Mouse (Mus musculus) kidney, embryonic 14.5 days (tissue): ENCODE results near the gene Selenom. TPM values are rescaled to one million over a fixed set of nuclear protein-coding genes. Genes with fewer than 3 reads are reported as not detected.

Experiments
- ATAC-seq: fragments of 200-750 bp; cut with Nextera tagmentation; 2 replicates; pipeline ENCODE4 v1.8.0; 2017; ENCODE audit warnings: moderate number of reproducible peaks, mild to moderate bottlenecking, moderate TSS enrichment, moderate library complexity; ENCODE audit not compliant: low FRiP score, low TSS enrichment
- H3K27ac ChIP-seq: fragments of 300-500 bp; sonication (generic); 2 replicates; pipeline ENCODE4 v1.5.1; 2014; ENCODE audit warnings: low read depth, mild to moderate bottlenecking, low read length, moderate library complexity, mixed read lengths
- H3K27me3 ChIP-seq: fragments of 300-500 bp; sonication (generic); 2 replicates; pipeline ENCODE4 v1.6.1; 2014; ENCODE audit warnings: mild to moderate bottlenecking, low read length; ENCODE audit not compliant: control insufficient read depth, insufficient read depth
- H3K36me3 ChIP-seq: fragments of 300-500 bp; sonication (generic); 2 replicates; pipeline ENCODE4 v1.6.1; 2014; ENCODE audit warnings: low read length, mixed read lengths; ENCODE audit not compliant: control insufficient read depth, insufficient read depth
- H3K4me1 ChIP-seq: fragments of 300-500 bp; sonication (generic); 2 replicates; pipeline ENCODE4 v1.6.1; 2014; ENCODE audit warnings: low read length, mixed read lengths; ENCODE audit not compliant: control insufficient read depth, insufficient read depth
- H3K4me2 ChIP-seq: fragments of 300-500 bp; sonication (generic); replicated peaks from 2 replicates; pipeline ENCODE4 v1.6.1; 2014; ENCODE audit warnings: low read depth, mild to moderate bottlenecking, low read length
- H3K4me3 ChIP-seq: fragments of 300-500 bp; sonication (generic); 2 replicates; pipeline ENCODE4 v1.5.1; 2014; ENCODE audit warnings: mild to moderate bottlenecking, low read length
- H3K9ac ChIP-seq: fragments of 300-500 bp; sonication (generic); 2 replicates; pipeline ENCODE4 v1.6.1; 2014; ENCODE audit warnings: low read depth, mild to moderate bottlenecking, low read length, moderate library complexity
- H3K9me3 ChIP-seq: fragments of 300-500 bp; sonication (generic); 2 replicates; pipeline ENCODE4 v1.6.1; 2016; ENCODE audit warnings: low read length; ENCODE audit not compliant: control insufficient read depth
- WGBS: fragments of 180-500 bp; shearing (Covaris S2); extraction: QIAGEN DNeasy Blood & Tissue Kit; methylation state at CpG from one replicate; pipeline ENCODE4 v1.1.7; 2014; 5-methylcytosine and 5-hydroxymethylcytosine counted together
- polyA plus RNA-seq: library from polyadenylated mRNA; unstranded; fragments of >200 nt; fragmentation: Nextera tagmentation; extraction: Ambion mirVana; gene quantifications from 2 replicates; pipeline ENCODE4 v1.2.1, GENCODE M21; 2014

The Selenom gene
- polyA plus RNA-seq, 1 experiment from 2014 or later = 82.1 TPM

- Histone ChIP-seq H3K27me3 (no peaks in the 10 kb centered on the region), H3K4me1 (no peaks in the 10 kb centered on the region), H3K4me3 (no peak overlapping the region), H3K4me2 (no peak overlapping the region), H3K9ac (no peak overlapping the region), H3K27ac (no peak overlapping the region), H3K36me3 (peaks cover 100% of the 10 kb centered on the region), H3K9me3 (no peaks in the 10 kb centered on the region)
- ATAC-seq = no peak
- 93% methylated on average over 4 of the region's 4 CpGs for WGBS
These were observed 11.1 kb downstream of the Selenom start for GRCm38 (mm10) chr11:3525560-3525959.

- 88% methylated on average over 9 of the region's 9 CpGs for WGBS
- H3K36me3 ChIP-seq = peaks cover 100% of the 10 kb centered on the region
These were observed 11.7 kb downstream of the Selenom start for GRCm38 (mm10) chr11:3526207-3526606.

GRCm38 (mm10) chr11:3526979-3527738, 12.7 kb downstream of the Selenom start:
- Histone ChIP-seq H3K36me3 (peaks cover 100% of the 10 kb centered on the region), H3K9me3 (no peaks in the 10 kb centered on the region), H3K4me2 (no peak overlapping the region), H3K4me3 (no peak overlapping the region), H3K27ac (no peak overlapping the region), H3K4me1 (no peaks in the 10 kb centered on the region), H3K9ac (no peak overlapping the region), H3K27me3 (no peaks in the 10 kb centered on the region)
- 92% methylated on average over 24 of the region's 24 CpGs for WGBS
- ATAC-seq = no peak

More at GRCm38 (mm10) chr11:3526207-3526606, 11.7 kb downstream of the Selenom start:
- no peaks in the 10 kb centered on the region for H3K9me3 ChIP-seq
- no peak overlapping the region for H3K27ac ChIP-seq
- H3K9ac ChIP-seq = no peak overlapping the region
- no peaks in the 10 kb centered on the region for H3K27me3 ChIP-seq
- no peak for ATAC-seq
- H3K4me3 ChIP-seq = no peak overlapping the region
- H3K4me2 ChIP-seq = no peak overlapping the region
- H3K4me1 ChIP-seq = no peaks in the 10 kb centered on the region

- H3K27ac ChIP-seq = no peak overlapping the region
- peaks cover 100% of the 10 kb centered on the region for H3K36me3 ChIP-seq
- H3K9ac ChIP-seq = no peak overlapping the region
- no peaks in the 10 kb centered on the region for H3K27me3 ChIP-seq
- H3K4me3 ChIP-seq = no peak overlapping the region
- no peak overlapping the region for H3K4me2 ChIP-seq
- no peaks in the 10 kb centered on the region for H3K9me3 ChIP-seq
- no peak for ATAC-seq
- WGBS = 87% methylated on average over 8 of the region's 8 CpGs
- no peaks in the 10 kb centered on the region for H3K4me1 ChIP-seq
These were observed 13.3 kb downstream of the Selenom start for GRCm38 (mm10) chr11:3527766-3528165.

- no peaks in the 10 kb centered on the region for H3K27me3 ChIP-seq
- no peak overlapping the region for H3K4me2 ChIP-seq
- H3K27ac ChIP-seq = no peak overlapping the region
- no peaks in the 10 kb centered on the region for H3K4me1 ChIP-seq
- no peak overlapping the region for H3K9ac ChIP-seq
- 93% methylated on average over 6 of the region's 6 CpGs for WGBS
- peaks cover 100% of the 10 kb centered on the region for H3K36me3 ChIP-seq
- no peaks in the 10 kb centered on the region for H3K9me3 ChIP-seq
- no peak for ATAC-seq
- no peak overlapping the region for H3K4me3 ChIP-seq
These were observed 13.7 kb downstream of the Selenom start for GRCm38 (mm10) chr11:3528208-3528607.

- ATAC-seq = no peak
- WGBS = 72% methylated on average over 20 of the region's 20 CpGs
- no peak overlapping the region for H3K27ac ChIP-seq
- H3K9me3 ChIP-seq = no peaks in the 10 kb centered on the region
- no peak overlapping the region for H3K4me3 ChIP-seq
- no peaks in the 10 kb centered on the region for H3K27me3 ChIP-seq
- H3K36me3 ChIP-seq = peaks cover 98% of the 10 kb centered on the region
- H3K4me2 ChIP-seq = no peak overlapping the region
- no peak overlapping the region for H3K9ac ChIP-seq
- no peaks in the 10 kb centered on the region for H3K4me1 ChIP-seq
These were observed 15.2 kb downstream of the Selenom start for GRCm38 (mm10) chr11:3529476-3530252.

GRCm38 (mm10) chr11:3530731-3531130, 16.2 kb downstream of the Selenom start:
- Histone ChIP-seq H3K4me1 (peaks cover 7% of the 10 kb centered on the region; the same call in 1 of the 2 replicates), H3K36me3 (peaks cover 87% of the 10 kb centered on the region), H3K9me3 (no peaks in the 10 kb centered on the region), H3K4me2 (no peak overlapping the region), H3K27ac (no peak overlapping the region), H3K27me3 (no peaks in the 10 kb centered on the region), H3K9ac (no peak overlapping the region), H3K4me3 (no peak overlapping the region)
- 89% methylated on average over 3 of the region's 3 CpGs for WGBS
- no peak for ATAC-seq

- ATAC-seq = no peak
- 78% methylated on average over 6 of the region's 6 CpGs for WGBS
- Histone ChIP-seq H3K9me3 (no peaks in the 10 kb centered on the region), H3K4me3 (no peak overlapping the region), H3K4me2 (no peak overlapping the region), H3K9ac (no peak overlapping the region), H3K27me3 (no peaks in the 10 kb centered on the region), H3K36me3 (peaks cover 79% of the 10 kb centered on the region), H3K27ac (no peak overlapping the region), H3K4me1 (peaks cover 16% of the 10 kb centered on the region)
These were observed 17.1 kb downstream of the Selenom start for GRCm38 (mm10) chr11:3531634-3532033.
